Mouse (Mus musculus) midbrain, embryonic 13.5 days (tissue): ENCODE results near the gene Prex1. TPM values are rescaled to one million over a fixed set of nuclear protein-coding genes. Genes with fewer than 3 reads are reported as not detected.

Experiments used
- ATAC-seq: fragments of 200-750 bp; cut with Nextera tagmentation; 2 replicates; pipeline ENCODE4 v1.8.0; 2017; ENCODE audit warnings: mild to moderate bottlenecking, moderate TSS enrichment, moderate library complexity
- H3K27ac ChIP-seq: fragments of 300-500 bp; sonication (generic); 2 replicates; pipeline ENCODE4 v1.5.1; 2015; ENCODE audit warnings: inconsistent platforms, mild to moderate bottlenecking, moderate library complexity
- H3K27me3 ChIP-seq: fragments of 300-500 bp; sonication (generic); 2 replicates; pipeline ENCODE4 v1.6.1; 2015; ENCODE audit warnings: mild to moderate bottlenecking, inconsistent platforms
- H3K36me3 ChIP-seq: fragments of 300-500 bp; sonication (generic); 2 replicates; pipeline ENCODE4 v1.6.1; 2015; ENCODE audit warnings: mild to moderate bottlenecking, inconsistent platforms
- H3K4me1 ChIP-seq: fragments of 300-500 bp; sonication (generic); replicated peaks from 2 replicates; pipeline ENCODE4 v1.6.1; 2015; ENCODE audit warnings: inconsistent platforms
- H3K4me2 ChIP-seq: fragments of 300-500 bp; sonication (generic); replicated peaks from 2 replicates; pipeline ENCODE4 v1.6.1; 2015; ENCODE audit warnings: moderate library complexity, mild to moderate bottlenecking, inconsistent platforms
- H3K4me3 ChIP-seq: fragments of 300-500 bp; sonication (generic); replicated peaks from 2 replicates; pipeline ENCODE4 v1.5.1; 2015; ENCODE audit warnings: mild to moderate bottlenecking, inconsistent platforms
- H3K9ac ChIP-seq: fragments of 300-500 bp; sonication (generic); replicated peaks from 2 replicates; pipeline ENCODE4 v1.6.1; 2015; ENCODE audit warnings: mild to moderate bottlenecking, inconsistent platforms
- H3K9me3 ChIP-seq: fragments of 300-500 bp; sonication (generic); 2 replicates; pipeline ENCODE4 v1.6.1; 2016; ENCODE audit warnings: mild to moderate bottlenecking, inconsistent platforms
- WGBS: fragments of 180-500 bp; shearing (Covaris S2); methylation state at CpG from one replicate; pipeline ENCODE4 v1.1.7; 2015; 5-methylcytosine and 5-hydroxymethylcytosine counted together
- polyA plus RNA-seq: library from polyadenylated mRNA; unstranded; fragments of >200 nt; fragmentation: Nextera tagmentation; extraction: Ambion mirVana; gene quantifications from 2 replicates; pipeline ENCODE4 v1.2.1, GENCODE M21; 2015

Gene Prex1
- polyA plus RNA-seq, 1 experiment from 2014 or later: 21.1 TPM

GRCm38 (mm10) chr2:166623081-166623567, 90.5 kb downstream of the Prex1 start:
- Histone ChIP-seq H3K9me3 (no peaks in the 10 kb centered on the region), H3K4me3 (no peak overlapping the region), H3K27me3 (no peaks in the 10 kb centered on the region), H3K36me3 (peaks cover 11% of the 10 kb centered on the region), H3K27ac (peak overlapping the region; percentile 67), H3K4me1 (peaks cover 26% of the 10 kb centered on the region), H3K9ac (no peak overlapping the region), H3K4me2 (no peak overlapping the region)
- WGBS: 40% methylated on average over 9 of the region's 9 CpGs
- ATAC-seq: peak; percentile 48

DNA sequence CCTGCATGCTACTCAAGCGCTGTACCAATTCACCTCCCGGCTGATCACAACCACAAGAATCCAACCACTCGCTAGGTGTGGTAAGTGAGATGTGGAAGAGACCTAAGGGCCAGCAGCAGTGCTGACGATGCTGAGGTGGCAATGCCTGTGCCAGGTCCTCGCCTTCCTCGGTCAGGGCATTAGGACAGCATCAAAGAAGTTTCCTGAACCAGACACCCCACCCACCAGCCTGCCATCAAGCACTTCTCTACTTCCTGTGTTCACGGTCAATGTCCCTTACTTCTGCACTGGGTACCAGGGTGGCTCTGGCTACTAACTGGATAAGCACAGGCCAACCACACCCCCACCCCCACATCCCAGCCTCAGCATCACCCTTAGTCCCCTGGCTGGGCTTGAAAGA, 91.0 kb downstream of the Prex1 start:
- WGBS: 95% methylated on average over 7 of the region's 7 CpGs
- H3K9ac ChIP-seq: no peak overlapping the region
- peak; percentile 35; the same call in 1 of the 2 replicates for ATAC-seq
- H3K36me3 ChIP-seq: peaks cover 16% of the 10 kb centered on the region
- H3K4me2 ChIP-seq: no peak overlapping the region
- no peak overlapping the region for H3K4me3 ChIP-seq
- H3K9me3 ChIP-seq: no peaks in the 10 kb centered on the region
- no peaks in the 10 kb centered on the region for H3K27me3 ChIP-seq
- H3K4me1 ChIP-seq: peaks cover 26% of the 10 kb centered on the region
- peak overlapping the region; percentile 67 for H3K27ac ChIP-seq

DNA sequence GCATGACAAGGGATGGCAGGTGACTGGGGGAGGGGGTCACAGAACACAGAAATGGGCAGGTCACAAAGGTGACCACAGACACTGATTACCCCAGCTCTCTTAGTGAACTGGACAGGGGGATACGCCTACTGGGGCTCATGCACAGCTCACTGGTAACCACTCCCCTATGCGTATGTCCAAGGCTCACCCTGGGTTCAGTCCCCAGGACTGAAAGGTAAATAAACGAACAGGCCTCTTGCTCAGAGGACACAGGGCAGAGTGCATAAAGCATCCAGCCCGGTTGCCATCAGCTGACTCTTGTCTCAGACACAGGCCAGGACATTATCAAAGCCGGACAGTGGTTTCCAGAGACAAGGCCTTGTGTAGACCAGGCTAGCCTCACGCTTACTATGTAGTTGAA, 91.6 kb downstream of the Prex1 start:
- H3K4me1 ChIP-seq: peaks cover 26% of the 10 kb centered on the region
- H3K27ac ChIP-seq: no peak overlapping the region; the same call in 1 of the 2 replicates
- H3K9ac ChIP-seq: no peak overlapping the region
- H3K9me3 ChIP-seq: no peaks in the 10 kb centered on the region
- H3K4me2 ChIP-seq: no peak overlapping the region
- WGBS: 91% methylated on average over 6 of the region's 6 CpGs
- peaks cover 14% of the 10 kb centered on the region for H3K36me3 ChIP-seq
- ATAC-seq: no peak
- no peaks in the 10 kb centered on the region for H3K27me3 ChIP-seq
- no peak overlapping the region for H3K4me3 ChIP-seq

- H3K4me1 ChIP-seq: peaks cover 26% of the 10 kb centered on the region
- H3K9me3 ChIP-seq: no peaks in the 10 kb centered on the region
- H3K27ac ChIP-seq: no peak overlapping the region
- no peaks in the 10 kb centered on the region for H3K27me3 ChIP-seq
- WGBS: 79% methylated on average over 20 of the region's 20 CpGs
- no peak overlapping the region for H3K4me3 ChIP-seq
- no peak for ATAC-seq
- no peak overlapping the region for H3K4me2 ChIP-seq
- no peak overlapping the region for H3K9ac ChIP-seq
- H3K36me3 ChIP-seq: peaks cover 9% of the 10 kb centered on the region
These were observed 92.8 kb downstream of the Prex1 start for GRCm38 (mm10) chr2:166620529-166621466.

DNA sequence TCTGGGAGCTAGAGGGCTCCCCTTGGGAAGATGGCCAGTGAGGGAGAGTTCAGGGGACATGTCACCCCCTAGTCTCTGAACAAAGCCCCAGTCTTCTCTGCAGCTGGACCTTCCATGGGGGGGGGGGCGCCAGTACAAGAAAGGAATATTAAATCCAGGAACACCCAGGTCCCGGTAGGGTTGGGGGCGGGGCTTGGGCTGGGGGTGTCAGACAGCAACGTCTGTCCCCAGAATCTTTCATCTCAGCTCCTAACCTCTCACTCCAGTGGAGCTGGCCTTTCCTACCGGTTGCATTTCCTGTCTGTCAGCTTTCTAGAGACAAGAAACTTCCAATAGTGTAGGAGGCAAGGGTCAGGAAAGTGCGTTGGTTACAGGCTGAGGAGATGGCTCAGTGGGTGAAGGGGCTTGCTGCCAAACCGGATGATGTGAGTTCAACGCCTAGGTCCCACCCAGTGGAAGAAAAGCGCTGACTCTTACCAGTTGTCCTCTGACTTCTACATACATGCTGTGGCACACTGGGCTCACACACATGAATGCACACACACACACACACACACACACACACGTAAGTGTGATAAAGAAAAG, 93.6 kb downstream of the Prex1 start:
- no peaks in the 10 kb centered on the region for H3K9me3 ChIP-seq
- 90% methylated on average over 10 of the region's 10 CpGs for WGBS
- 0 out of 2 replicates have a peak overlapping the region, but pooled peaks have one; percentile 3 for H3K27ac ChIP-seq
- H3K4me2 ChIP-seq: no peak overlapping the region
- H3K27me3 ChIP-seq: no peaks in the 10 kb centered on the region
- no peak overlapping the region for H3K9ac ChIP-seq
- H3K4me1 ChIP-seq: peaks cover 20% of the 10 kb centered on the region
- no peak overlapping the region for H3K4me3 ChIP-seq
- peaks cover 9% of the 10 kb centered on the region for H3K36me3 ChIP-seq
- no peak for ATAC-seq

DNA sequence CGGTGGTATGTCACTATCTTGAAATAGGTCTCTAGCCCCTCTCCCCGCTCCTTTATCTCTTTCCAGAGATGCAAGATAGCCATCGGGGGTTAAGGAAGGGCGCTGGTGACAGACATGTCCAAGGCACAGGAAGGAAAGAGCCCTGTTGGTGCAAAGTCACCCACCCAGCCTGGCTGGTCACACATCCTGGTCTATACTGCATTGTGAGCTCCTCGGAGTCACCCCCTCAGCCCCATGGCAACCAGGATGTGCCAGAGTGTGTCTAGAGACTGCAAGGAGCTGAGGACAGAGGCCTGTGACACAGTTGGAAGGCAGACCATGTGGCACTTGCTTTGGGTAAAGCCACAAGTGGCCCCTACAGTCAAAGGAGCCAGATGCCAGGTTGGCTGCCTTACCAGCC, 94.4 kb downstream of the Prex1 start:
- no peak overlapping the region for H3K4me3 ChIP-seq
- ATAC-seq: no peak
- peaks cover 9% of the 10 kb centered on the region for H3K36me3 ChIP-seq
- no peaks in the 10 kb centered on the region for H3K9me3 ChIP-seq
- H3K4me2 ChIP-seq: no peak overlapping the region
- H3K9ac ChIP-seq: no peak overlapping the region
- H3K4me1 ChIP-seq: peaks cover 19% of the 10 kb centered on the region
- H3K27me3 ChIP-seq: no peaks in the 10 kb centered on the region
- WGBS: 89% methylated on average over 5 of the region's 5 CpGs
- H3K27ac ChIP-seq: no peak overlapping the region

GRCm38 (mm10) chr2:166617706-166618105, 95.9 kb downstream of the Prex1 start:
- no peaks in the 10 kb centered on the region for H3K27me3 ChIP-seq
- no peaks in the 10 kb centered on the region for H3K9me3 ChIP-seq
- ATAC-seq: no peak
- peaks cover 15% of the 10 kb centered on the region for H3K36me3 ChIP-seq
- H3K9ac ChIP-seq: no peak overlapping the region
- H3K27ac ChIP-seq: no peak overlapping the region
- no peak overlapping the region for H3K4me3 ChIP-seq
- 92% methylated on average over 5 of the region's 5 CpGs for WGBS
- peaks cover 6% of the 10 kb centered on the region for H3K4me1 ChIP-seq
- no peak overlapping the region for H3K4me2 ChIP-seq

GRCm38 (mm10) chr2:166615338-166616075, 98.1 kb downstream of the Prex1 start:
- ATAC-seq: no peak
- H3K4me2 ChIP-seq: no peak overlapping the region
- H3K27me3 ChIP-seq: no peaks in the 10 kb centered on the region
- H3K36me3 ChIP-seq: peaks cover 17% of the 10 kb centered on the region
- H3K4me3 ChIP-seq: no peak overlapping the region
- no peaks in the 10 kb centered on the region for H3K9me3 ChIP-seq
- H3K9ac ChIP-seq: no peak overlapping the region
- H3K4me1 ChIP-seq: no peaks in the 10 kb centered on the region
- H3K27ac ChIP-seq: no peak overlapping the region
- 82% methylated on average over 2 of the region's 2 CpGs for WGBS

DNA sequence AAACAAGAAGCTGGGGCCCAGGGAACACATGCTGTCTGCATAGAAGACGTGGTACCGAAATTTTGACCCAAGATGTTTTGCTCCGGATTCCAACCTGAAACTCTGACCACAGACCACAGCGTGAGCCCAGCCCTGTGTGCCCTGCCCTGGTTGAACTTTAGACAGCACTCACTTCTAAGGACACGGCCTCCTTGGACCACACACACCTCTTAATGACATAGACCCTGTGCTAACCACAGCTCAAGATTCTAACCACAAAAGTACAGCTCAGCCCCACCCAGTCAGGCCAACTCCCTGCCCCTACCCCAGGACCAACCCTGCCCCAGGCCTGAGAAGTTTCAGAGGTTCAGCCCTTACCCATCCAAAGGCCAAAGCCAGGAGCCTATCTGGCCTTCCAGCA, 103.4 kb downstream of the Prex1 start:
- Histone ChIP-seq H3K9me3 (no peaks in the 10 kb centered on the region), H3K27ac (no peak overlapping the region), H3K4me3 (no peak overlapping the region), H3K4me2 (no peak overlapping the region), H3K27me3 (no peaks in the 10 kb centered on the region), H3K4me1 (peaks cover 10% of the 10 kb centered on the region), H3K9ac (no peak overlapping the region), H3K36me3 (peaks cover 16% of the 10 kb centered on the region)
- no peak for ATAC-seq
- WGBS: 96% methylated on average over 5 of the region's 5 CpGs

GRCm38 (mm10) chr2:166608509-166608908, 105.1 kb downstream of the Prex1 start:
- peaks cover 16% of the 10 kb centered on the region for H3K36me3 ChIP-seq
- H3K4me3 ChIP-seq: no peak overlapping the region
- no peaks in the 10 kb centered on the region for H3K27me3 ChIP-seq
- H3K9me3 ChIP-seq: no peaks in the 10 kb centered on the region
- no peak overlapping the region for H3K4me2 ChIP-seq
- ATAC-seq: no peak
- 25% methylated on average over 8 of the region's 8 CpGs for WGBS
- H3K27ac ChIP-seq: no peak overlapping the region
- H3K4me1 ChIP-seq: peaks cover 10% of the 10 kb centered on the region
- no peak overlapping the region for H3K9ac ChIP-seq

DNA sequence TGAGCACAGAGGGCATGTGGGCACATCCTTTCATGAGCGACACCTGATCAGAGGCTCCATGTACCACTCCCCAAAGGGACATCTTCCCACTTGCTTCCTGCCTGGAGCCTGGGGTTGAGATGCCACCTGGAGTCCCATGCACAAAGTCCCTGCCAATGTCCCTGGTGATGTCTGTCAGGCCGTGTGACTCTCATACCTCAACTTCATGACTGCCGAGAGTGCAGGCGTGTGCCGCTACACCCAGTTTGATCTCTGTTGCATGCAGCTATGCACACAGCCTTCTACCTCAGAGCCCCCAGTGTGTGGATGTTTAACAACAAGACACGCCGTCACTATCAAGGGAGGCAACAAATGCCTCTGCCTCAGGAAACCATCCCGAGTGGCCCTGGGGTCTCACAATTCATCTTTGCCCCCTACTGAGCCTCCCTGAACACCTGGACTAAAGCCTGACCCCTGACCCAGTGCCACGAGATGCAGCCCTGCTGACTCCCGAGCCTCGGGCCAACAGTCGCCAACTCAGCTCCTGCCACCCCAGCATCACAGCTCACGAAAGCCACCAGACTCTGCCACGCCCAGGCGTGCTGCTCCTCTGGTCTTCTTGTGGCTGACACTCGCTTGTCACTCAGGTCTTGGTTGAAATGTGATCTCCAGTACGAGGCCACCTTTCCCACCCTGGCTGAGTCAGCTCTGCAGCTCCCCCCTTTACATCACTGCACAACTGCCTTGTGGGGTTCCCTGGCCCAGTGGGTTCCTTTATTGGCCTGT, 107.0 kb downstream of the Prex1 start:
- Histone ChIP-seq H3K4me2 (no peak overlapping the region), H3K9ac (no peak overlapping the region), H3K27ac (no peak overlapping the region), H3K4me1 (peaks cover 10% of the 10 kb centered on the region), H3K36me3 (peaks cover 14% of the 10 kb centered on the region; the same call in 1 of the 2 replicates), H3K9me3 (no peaks in the 10 kb centered on the region), H3K27me3 (no peaks in the 10 kb centered on the region), H3K4me3 (no peak overlapping the region)
- ATAC-seq: no peak
- WGBS: 83% methylated on average over 17 of the region's 17 CpGs
